20 mouse cellular contexts compared by ENCODE assay signal in the genomic region with DNA sequence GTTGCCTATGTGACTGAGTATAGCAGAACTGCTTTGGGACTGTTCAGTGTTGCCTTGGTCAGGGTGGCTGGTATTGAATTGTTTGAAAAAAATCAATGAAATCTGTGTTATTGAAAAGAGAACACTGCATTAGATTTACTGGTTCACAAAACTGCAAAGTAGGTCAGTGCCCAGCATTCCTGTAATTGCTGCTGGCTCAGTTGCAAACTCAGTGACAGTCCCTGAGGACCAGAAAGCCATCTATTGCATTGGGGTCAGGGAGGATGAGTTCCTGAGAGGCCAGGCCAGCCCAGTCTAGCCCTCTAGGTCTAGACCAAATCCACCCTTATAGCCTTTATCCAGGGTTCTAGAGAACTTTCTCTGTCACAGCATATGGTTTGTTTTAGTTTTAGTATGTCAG.
DNase-seq lines count a peak whose midpoint lies in the region; ATAC-seq lines count a peak whose summit lies in the region.
"Had no signal": no experiment of that assay in that cellular context is flagged by ENCODE, and none has a peak within 500 bp of the region (broad histone marks: within the 10 kb centered on the region; RNA-seq: fewer than 3 reads in every experiment).

No protein-coding gene starts in this region.

- H3K27me3 ChIP-seq in hindbrain, embryonic 14.5 days (ENCODE audit: control insufficient read depth, insufficient read depth, low read length), result no peaks in the 10 kb centered on the region
- H3K27me3 ChIP-seq in hindbrain, embryonic 10.5 days (ENCODE audit: insufficient read depth, poor library complexity, severe bottlenecking), result no peaks in the 10 kb centered on the region
- H3K27me3 ChIP-seq: embryonic facial prominence, embryonic 15.5 days; heart, embryonic 15.5 days; intestine, embryonic 15.5 days; midbrain, embryonic 15.5 days; Patski; stomach, embryonic 15.5 days had no signal

- no peaks in the 10 kb centered on the region for H3K9me3 ChIP-seq in hindbrain, embryonic 14.5 days (ENCODE audit: control insufficient read depth, low read length)
- no peaks in the 10 kb centered on the region for H3K9me3 ChIP-seq in hindbrain, embryonic 10.5 days
- H3K9me3 ChIP-seq: embryonic facial prominence, embryonic 15.5 days; heart, embryonic 15.5 days; intestine, embryonic 15.5 days; midbrain, embryonic 15.5 days; stomach, embryonic 15.5 days had no signal

- ATAC-seq in hindbrain, embryonic 14.5 days (ENCODE audit: low FRiP score), result no peak
- no peak for ATAC-seq in granulocyte monocyte progenitor cell, adult 5-6 weeks (replicated peaks; ENCODE audit: poor library complexity, severe bottlenecking)
- ATAC-seq: intestine, embryonic 15.5 days; midbrain, embryonic 15.5 days; Patski had no signal

- H3K27ac ChIP-seq in hindbrain, embryonic 14.5 days, result peak overlapping the region; percentile 26; the same call in 1 of the 2 replicates
- no peak overlapping the region for H3K27ac ChIP-seq in hindbrain, embryonic 10.5 days
- H3K27ac ChIP-seq: embryonic facial prominence, embryonic 15.5 days; gastrocnemius, adult 2 months; heart, embryonic 15.5 days; intestine, embryonic 15.5 days; layer of hippocampus, adult 2 months; macrophage; midbrain, embryonic 15.5 days; stomach, embryonic 15.5 days had no signal

- no peaks in the 10 kb centered on the region for H3K36me3 ChIP-seq in hindbrain, embryonic 14.5 days (replicated peaks; ENCODE audit: control insufficient read depth, insufficient read depth)
- no peaks in the 10 kb centered on the region for H3K36me3 ChIP-seq in hindbrain, embryonic 10.5 days
- H3K36me3 ChIP-seq: embryonic facial prominence, embryonic 15.5 days; heart, embryonic 15.5 days; intestine, embryonic 15.5 days; midbrain, embryonic 15.5 days; stomach, embryonic 15.5 days had no signal

- no peaks in the 10 kb centered on the region for H3K4me1 ChIP-seq in hindbrain, embryonic 14.5 days (replicated peaks; ENCODE audit: control insufficient read depth, insufficient read depth, low read length)
- H3K4me1 ChIP-seq in hindbrain, embryonic 10.5 days (replicated peaks), result no peaks in the 10 kb centered on the region
- H3K4me1 ChIP-seq: embryonic facial prominence, embryonic 15.5 days; heart, embryonic 15.5 days; intestine, embryonic 15.5 days; stomach, embryonic 15.5 days had no signal

- DNase-seq in cerebellum, adult 11-12 months, result peak; percentile 11
- DNase-seq in cerebellum, postnatal 4 days (ENCODE audit: low spot score in 2 of 2), result no peak
- no peak for DNase-seq in hindbrain, embryonic 14.5 days (ENCODE audit: low spot score)
- no peak for DNase-seq in hindbrain, embryonic 10.5 days (ENCODE audit: low spot score)
- peak; percentile 52 for DNase-seq in brain, adult 2 months (ENCODE audit: low read depth, low spot score)
- peak; percentile 7 to 11 for DNase-seq in cerebellum, postnatal 10 days
- DNase-seq in kidney, adult 11 months, result no peak
- DNase-seq: gastrocnemius, adult 2 months; heart, postnatal 4 days; kidney, postnatal 25 days; thymus, postnatal 36 days had no signal

- H3K4me3 ChIP-seq in hindbrain, embryonic 14.5 days (replicated peaks; ENCODE audit: low read length), result no peak overlapping the region
- H3K4me3 ChIP-seq in hindbrain, embryonic 10.5 days, result no peak overlapping the region
- H3K4me3 ChIP-seq: embryonic facial prominence, embryonic 15.5 days; gastrocnemius, adult 2 months; heart, embryonic 15.5 days; intestine, embryonic 15.5 days; layer of hippocampus, adult 2 months; midbrain, embryonic 15.5 days; stomach, embryonic 15.5 days had no signal

- no peak overlapping the region for H3K4me2 ChIP-seq in hindbrain, embryonic 14.5 days (replicated peaks)
- H3K4me2 ChIP-seq: embryonic facial prominence, embryonic 15.5 days; heart, embryonic 15.5 days; intestine, embryonic 15.5 days; midbrain, embryonic 15.5 days; stomach, embryonic 15.5 days had no signal

- no peak overlapping the region for H3K9ac ChIP-seq in hindbrain, embryonic 14.5 days
- H3K9ac ChIP-seq: embryonic facial prominence, embryonic 15.5 days; heart, embryonic 15.5 days; intestine, embryonic 15.5 days; midbrain, embryonic 15.5 days; stomach, embryonic 15.5 days had no signal

Comparison
In these comparisons a context has a peak if more than half of its experiments do, and no peak if none do; other contexts are left out.
1. DNase-seq: peak in cerebellum, adult 11-12 months (single experiment), brain, adult 2 months (single experiment) and cerebellum, postnatal 10 days (2 of 2); none in cerebellum, postnatal 4 days (0 of 2), hindbrain, embryonic 14.5 days (single experiment), hindbrain, embryonic 10.5 days (single experiment) and kidney, adult 11 months (single experiment).